Mouse (Mus musculus): ENCODE data around the gene Olfr732.

The Olfr732 gene

DNA sequence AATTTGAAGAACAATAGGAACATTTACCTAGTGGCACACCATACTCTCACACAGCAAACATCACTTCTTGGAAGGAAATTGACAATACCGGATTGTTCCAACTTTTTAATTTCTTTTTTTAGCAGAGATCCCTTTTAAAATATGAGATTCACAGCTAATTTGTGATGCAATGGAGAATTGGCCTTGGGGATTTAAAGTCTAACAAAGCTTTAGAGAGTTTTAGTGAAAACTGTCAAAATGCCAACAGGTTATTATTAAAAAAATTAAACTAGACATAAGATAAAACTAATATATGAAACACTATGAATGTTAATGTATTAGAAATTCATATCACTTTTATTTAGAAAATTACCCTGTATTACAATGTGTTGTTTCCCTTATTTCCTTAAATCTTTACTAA lies at the start of gene Olfr732:
Gene Olfr732, minus strand, starts transcription at position 101 of the 400 bp plus-strand sequence.
- no peak for DNase-seq (ENCODE audit: low read depth, low spot score)
- Histone ChIP-seq H3K36me3 (ENCODE audit: control insufficient read depth, insufficient read depth, low read length, poor library complexity, severe bottlenecking) (no peaks in the 10 kb centered on the region), H3K27me3 (ENCODE audit: control insufficient read depth, insufficient read depth, low read length, poor library complexity, severe bottlenecking) (no peaks in the 10 kb centered on the region)

DNA sequence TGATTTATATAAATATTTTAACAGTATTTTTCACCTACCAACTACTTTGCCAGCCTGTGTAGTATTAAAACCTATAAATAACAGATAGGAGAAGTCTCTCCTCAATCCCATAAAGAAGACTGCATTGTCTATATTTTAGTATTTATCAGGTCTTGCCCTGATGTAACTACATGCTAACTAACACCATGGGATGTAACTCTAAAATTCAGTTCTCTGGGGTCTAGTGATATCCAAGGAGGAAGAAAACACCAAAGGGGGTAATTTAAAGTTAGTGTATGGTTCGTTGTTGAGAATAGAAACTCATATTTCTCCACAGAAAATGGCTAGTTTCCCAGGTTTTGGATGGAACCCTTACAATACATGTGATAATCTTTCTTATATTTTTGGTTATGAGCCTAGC lies 42.7 kb upstream of the Olfr732 start, which contains the start of gene Olfr734:
Gene Olfr734, minus strand, starts transcription at position 101 of the 400 bp plus-strand sequence.
- no peaks in the 10 kb centered on the region for H3K36me3 ChIP-seq (ENCODE audit: control insufficient read depth, insufficient read depth, low read length, poor library complexity, severe bottlenecking)
- no peak for DNase-seq (ENCODE audit: low read depth, low spot score)
- H3K27me3 ChIP-seq (ENCODE audit: control insufficient read depth, insufficient read depth, low read length, poor library complexity, severe bottlenecking): no peaks in the 10 kb centered on the region

DNA sequence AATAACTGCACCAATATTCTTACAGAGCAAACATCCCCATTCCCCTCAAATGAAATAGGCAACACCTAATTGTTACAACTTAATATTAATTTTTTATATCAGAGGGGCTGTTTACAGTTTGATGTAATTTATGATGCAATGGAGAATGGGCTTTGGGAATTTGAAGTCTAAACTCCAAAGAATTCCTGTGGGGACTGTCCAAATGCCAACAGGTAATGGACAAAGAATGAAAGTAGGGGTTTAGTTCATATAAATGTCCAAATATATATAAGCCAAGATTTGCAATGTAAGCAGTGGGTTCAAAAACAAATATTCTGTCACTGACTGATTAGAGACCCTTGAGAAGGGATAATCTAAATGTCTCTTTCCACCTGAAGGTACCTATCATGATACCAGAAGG lies 17.4 kb upstream of the Olfr732 start, which contains the start of gene Olfr733:
Gene Olfr733, minus strand, starts transcription at position 101 of the 400 bp plus-strand sequence.
- no peak for DNase-seq (ENCODE audit: low read depth, low spot score)
- no peaks in the 10 kb centered on the region for H3K27me3 ChIP-seq (ENCODE audit: control insufficient read depth, insufficient read depth, low read length, poor library complexity, severe bottlenecking)
- no peaks in the 10 kb centered on the region for H3K36me3 ChIP-seq (ENCODE audit: control insufficient read depth, insufficient read depth, low read length, poor library complexity, severe bottlenecking)

DNA sequence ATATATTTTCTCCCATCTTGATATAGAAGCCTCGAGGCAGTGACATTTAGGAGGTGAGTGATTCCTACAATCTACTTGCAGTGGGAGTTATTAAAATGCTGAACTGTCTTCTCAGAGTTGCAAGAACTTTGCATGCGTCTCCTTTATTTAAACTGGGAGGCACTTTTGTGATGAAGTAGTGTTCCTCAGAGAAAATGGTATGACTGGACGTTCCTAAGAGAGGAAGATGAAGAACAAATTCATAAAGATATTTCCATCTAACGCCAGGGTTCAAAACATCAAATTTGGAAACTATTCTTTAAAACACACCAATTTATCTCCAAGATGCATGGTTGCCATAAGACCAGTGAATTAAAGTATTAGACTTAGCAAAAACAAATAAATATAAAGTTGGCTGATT lies 42.2 kb downstream of the Olfr732 start, which contains the start of gene Olfr731:
Gene Olfr731, minus strand, starts transcription at position 101 of the 400 bp plus-strand sequence.
- Histone ChIP-seq H3K36me3 (ENCODE audit: control insufficient read depth, insufficient read depth, low read length, poor library complexity, severe bottlenecking) (no peaks in the 10 kb centered on the region), H3K27me3 (ENCODE audit: control insufficient read depth, insufficient read depth, low read length, poor library complexity, severe bottlenecking) (no peaks in the 10 kb centered on the region)
- DNase-seq (ENCODE audit: low read depth, low spot score): no peak

Data from splenic B cell, adult 2 months (primary cell).